Mouse (Mus musculus): Measurements from ENCODE around the gene Gm28051. TPM values are rescaled to one million over a fixed set of nuclear protein-coding genes. Genes with fewer than 3 reads are reported as not detected.
A peak's percentile ranks its signal among the peaks of the same experiment; 100 is the strongest.

The Gm28051 gene
- polyA plus RNA-seq, 1 experiment from 2014 or later = not detected

- ATAC-seq (ENCODE audit: low FRiP score, low TSS enrichment) = no peak
- Histone ChIP-seq H3K9ac (replicated peaks; ENCODE audit: low read length) (no peak overlapping the region), H3K4me2 (replicated peaks; ENCODE audit: low read depth, low read length) (no peak overlapping the region), H3K9me3 (ENCODE audit: low read length) (no peaks in the 10 kb centered on the region), H3K27me3 (ENCODE audit: insufficient read depth, low read length) (no peaks in the 10 kb centered on the region), H3K27ac (ENCODE audit: low read length) (no peak overlapping the region), H3K36me3 (ENCODE audit: insufficient read depth, low read length) (peaks cover 62% of the 10 kb centered on the region), H3K4me3 (ENCODE audit: low read length) (no peak overlapping the region), H3K4me1 (ENCODE audit: insufficient read depth, low read length) (no peaks in the 10 kb centered on the region)
- WGBS = 98% methylated on average over 8 of the region's 8 CpGs
Observed at GRCm38 (mm10) chr12:102771601-102772000, 14.0 kb upstream of the Gm28051 start.

- no peak overlapping the region for H3K9ac ChIP-seq (replicated peaks; ENCODE audit: low read length)
- 93% methylated on average over 4 of the region's 4 CpGs for WGBS
- no peaks in the 10 kb centered on the region for H3K9me3 ChIP-seq (ENCODE audit: low read length)
- H3K27me3 ChIP-seq (ENCODE audit: insufficient read depth, low read length) = no peaks in the 10 kb centered on the region
- no peak overlapping the region for H3K4me2 ChIP-seq (replicated peaks; ENCODE audit: low read depth, low read length)
- no peak overlapping the region for H3K4me3 ChIP-seq (ENCODE audit: low read length)
- H3K4me1 ChIP-seq (ENCODE audit: insufficient read depth, low read length) = no peaks in the 10 kb centered on the region
- no peak overlapping the region for H3K27ac ChIP-seq (ENCODE audit: low read length)
- ATAC-seq (ENCODE audit: low FRiP score, low TSS enrichment) = no peak
- H3K36me3 ChIP-seq (ENCODE audit: insufficient read depth, low read length) = peaks cover 66% of the 10 kb centered on the region
Observed at GRCm38 (mm10) chr12:102769000-102769399, 11.4 kb upstream of the Gm28051 start.

GRCm38 (mm10) chr12:102763696-102764095, 6.1 kb upstream of the Gm28051 start:
- Histone ChIP-seq H3K9me3 (ENCODE audit: low read length) (no peaks in the 10 kb centered on the region), H3K9ac (replicated peaks; ENCODE audit: low read length) (no peak overlapping the region), H3K4me1 (ENCODE audit: insufficient read depth, low read length) (peaks cover 6% of the 10 kb centered on the region), H3K36me3 (ENCODE audit: insufficient read depth, low read length) (peaks cover 31% of the 10 kb centered on the region), H3K27ac (ENCODE audit: low read length) (no peak overlapping the region), H3K4me2 (replicated peaks; ENCODE audit: low read depth, low read length) (no peak overlapping the region), H3K4me3 (ENCODE audit: low read length) (no peak overlapping the region), H3K27me3 (ENCODE audit: insufficient read depth, low read length) (no peaks in the 10 kb centered on the region)
- ATAC-seq (ENCODE audit: low FRiP score, low TSS enrichment) = no peak

- Histone ChIP-seq H3K4me2 (replicated peaks; ENCODE audit: low read depth, low read length) (no peak overlapping the region), H3K4me1 (ENCODE audit: insufficient read depth, low read length) (peaks cover 10% of the 10 kb centered on the region), H3K9me3 (ENCODE audit: low read length) (no peaks in the 10 kb centered on the region), H3K4me3 (ENCODE audit: low read length) (no peak overlapping the region), H3K9ac (replicated peaks; ENCODE audit: low read length) (no peak overlapping the region), H3K27me3 (ENCODE audit: insufficient read depth, low read length) (no peaks in the 10 kb centered on the region), H3K36me3 (ENCODE audit: insufficient read depth, low read length) (peaks cover 18% of the 10 kb centered on the region), H3K27ac (ENCODE audit: low read length) (no peak overlapping the region)
- ATAC-seq (ENCODE audit: low FRiP score, low TSS enrichment) = no peak
- WGBS = 88% methylated on average over 3 of the region's 3 CpGs
Observed at GRCm38 (mm10) chr12:102761668-102762067, 4.1 kb upstream of the Gm28051 start.

DNA sequence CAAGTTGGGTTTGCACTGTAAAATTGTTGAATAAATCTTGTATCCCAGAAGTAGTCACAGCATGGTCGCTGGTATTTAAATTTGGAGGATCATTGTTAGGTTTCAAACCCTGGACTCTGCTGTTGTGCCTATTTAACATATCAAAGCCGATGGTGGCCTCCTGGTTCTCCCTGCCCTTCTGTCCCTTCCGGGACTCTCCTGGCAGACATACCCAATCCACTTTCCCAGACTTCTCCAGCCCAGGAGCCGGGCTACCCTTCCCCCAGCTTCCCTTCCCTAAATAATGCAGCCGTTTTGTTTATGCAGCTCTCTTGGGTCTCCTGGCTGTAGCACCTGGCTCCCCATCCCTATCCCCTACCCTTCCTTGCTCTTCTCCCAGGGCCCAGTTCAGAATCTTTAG, 1.4 kb upstream of the Gm28051 start:
- 0% methylated on average over 5 of the region's 5 CpGs for WGBS
- Histone ChIP-seq H3K36me3 (ENCODE audit: insufficient read depth, low read length) (peaks cover 3% of the 10 kb centered on the region; the same call in 1 of the 2 replicates), H3K9ac (replicated peaks; ENCODE audit: low read length) (peak overlapping the region; percentile 79), H3K4me3 (ENCODE audit: low read length) (peak overlapping the region; percentile 79), H3K27me3 (ENCODE audit: insufficient read depth, low read length) (no peaks in the 10 kb centered on the region), H3K9me3 (ENCODE audit: low read length) (no peaks in the 10 kb centered on the region), H3K4me2 (replicated peaks; ENCODE audit: low read depth, low read length) (peak overlapping the region; percentile 79), H3K27ac (ENCODE audit: low read length) (no peak overlapping the region; the same call in 1 of the 2 replicates), H3K4me1 (ENCODE audit: insufficient read depth, low read length) (peaks cover 15% of the 10 kb centered on the region)
- no peak for ATAC-seq (ENCODE audit: low FRiP score, low TSS enrichment)

DNA sequence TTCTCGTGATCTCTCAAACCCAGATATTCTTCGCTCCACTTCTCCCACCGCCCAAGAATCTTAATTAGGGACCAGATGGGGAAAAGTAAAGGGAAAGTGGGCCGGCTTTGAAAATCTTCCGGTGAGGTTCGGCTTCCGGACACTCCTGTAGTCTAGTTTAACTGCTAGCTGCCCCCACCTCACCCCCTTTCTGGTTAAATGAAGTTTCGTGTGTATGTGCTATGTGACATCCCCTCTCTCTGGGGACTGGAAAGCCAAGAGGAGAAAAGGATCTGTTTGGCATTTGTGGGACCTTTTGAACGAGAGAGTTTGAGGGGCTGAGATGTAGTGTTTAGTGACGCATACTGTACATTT, 815 bp upstream of the Gm28051 start, which contains the start of gene Gm20604:
Gene Gm20604, minus strand, starts transcription at position 270 of the 354 bp plus-strand sequence.
- WGBS = 1% methylated on average over 10 of the region's 10 CpGs
- H3K9ac ChIP-seq (replicated peaks; ENCODE audit: low read length) = peak within 1 kb of the TSS; percentile 79
- H3K4me1 ChIP-seq (ENCODE audit: insufficient read depth, low read length) = peaks cover 15% of the 10 kb centered on the region
- H3K4me2 ChIP-seq (replicated peaks; ENCODE audit: low read depth, low read length) = peak within 1 kb of the TSS; percentile 79
- no peaks in the 10 kb centered on the region for H3K27me3 ChIP-seq (ENCODE audit: insufficient read depth, low read length)
- H3K27ac ChIP-seq (ENCODE audit: low read length) = peak within 1 kb of the TSS; percentile 82
- no peak for ATAC-seq (ENCODE audit: low FRiP score, low TSS enrichment)
- H3K4me3 ChIP-seq (ENCODE audit: low read length) = peak within 1 kb of the TSS; percentile 79
- H3K36me3 ChIP-seq (ENCODE audit: insufficient read depth, low read length) = peaks cover 4% of the 10 kb centered on the region; the same call in 1 of the 2 replicates
- no peaks in the 10 kb centered on the region for H3K9me3 ChIP-seq (ENCODE audit: low read length)

- under 1% methylated on average over 46 of the region's 46 CpGs for WGBS
- peaks cover 15% of the 10 kb centered on the region for H3K4me1 ChIP-seq (ENCODE audit: insufficient read depth, low read length)
- H3K4me3 ChIP-seq (ENCODE audit: low read length) = peak overlapping the region; percentile 79
- H3K27me3 ChIP-seq (ENCODE audit: insufficient read depth, low read length) = no peaks in the 10 kb centered on the region
- peak overlapping the region; percentile 74 for H3K9ac ChIP-seq (replicated peaks; ENCODE audit: low read length)
- peaks cover 4% of the 10 kb centered on the region; the same call in 1 of the 2 replicates for H3K36me3 ChIP-seq (ENCODE audit: insufficient read depth, low read length)
- no peaks in the 10 kb centered on the region for H3K9me3 ChIP-seq (ENCODE audit: low read length)
- H3K27ac ChIP-seq (ENCODE audit: low read length) = peak overlapping the region; percentile 82
- H3K4me2 ChIP-seq (replicated peaks; ENCODE audit: low read depth, low read length) = peak overlapping the region; percentile 71
- ATAC-seq (ENCODE audit: low FRiP score, low TSS enrichment) = no peak; the same call in 1 of the 2 replicates
Observed at GRCm38 (mm10) chr12:102757055-102757688, 393 bp downstream of the Gm28051 start.

- Histone ChIP-seq H3K4me2 (replicated peaks; ENCODE audit: low read depth, low read length) (peak overlapping the region; percentile 71), H3K4me1 (ENCODE audit: insufficient read depth, low read length) (peaks cover 15% of the 10 kb centered on the region), H3K27ac (ENCODE audit: low read length) (no peak overlapping the region), H3K36me3 (ENCODE audit: insufficient read depth, low read length) (peaks cover 4% of the 10 kb centered on the region; the same call in 1 of the 2 replicates), H3K4me3 (ENCODE audit: low read length) (peak overlapping the region; percentile 79), H3K9me3 (ENCODE audit: low read length) (no peaks in the 10 kb centered on the region), H3K27me3 (ENCODE audit: insufficient read depth, low read length) (no peaks in the 10 kb centered on the region), H3K9ac (replicated peaks; ENCODE audit: low read length) (peak overlapping the region; percentile 74)
- 81% methylated on average over 7 of the region's 7 CpGs for WGBS
- no peak for ATAC-seq (ENCODE audit: low FRiP score, low TSS enrichment)
Observed at GRCm38 (mm10) chr12:102756304-102756703, 1.3 kb downstream of the Gm28051 start.

DNA sequence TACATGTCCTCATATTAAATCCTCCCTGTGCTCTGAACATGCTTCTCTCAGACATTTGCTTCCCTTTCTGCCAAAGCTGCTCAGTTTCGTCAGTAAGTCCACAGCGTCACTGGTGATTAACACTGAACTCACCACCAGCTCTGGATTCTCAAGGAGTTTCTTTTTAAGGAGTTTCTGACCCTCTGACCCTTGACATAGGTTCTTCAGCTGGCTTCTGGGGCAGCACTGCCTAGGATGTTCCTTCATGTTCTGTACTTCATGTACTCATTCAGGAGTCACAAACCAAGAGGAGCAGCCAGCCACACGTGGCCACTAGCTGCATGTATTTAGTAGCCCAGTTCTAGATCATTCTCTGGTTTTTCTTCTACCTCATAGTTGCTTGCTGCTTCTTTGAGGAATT, 9.3 kb downstream of the Gm28051 start:
- Histone ChIP-seq H3K4me3 (ENCODE audit: low read length) (no peak overlapping the region), H3K27me3 (ENCODE audit: insufficient read depth, low read length) (no peaks in the 10 kb centered on the region), H3K4me1 (ENCODE audit: insufficient read depth, low read length) (peaks cover 9% of the 10 kb centered on the region), H3K9me3 (ENCODE audit: low read length) (no peaks in the 10 kb centered on the region), H3K9ac (replicated peaks; ENCODE audit: low read length) (no peak overlapping the region), H3K4me2 (replicated peaks; ENCODE audit: low read depth, low read length) (no peak overlapping the region), H3K27ac (ENCODE audit: low read length) (no peak overlapping the region), H3K36me3 (ENCODE audit: insufficient read depth, low read length) (peaks cover 6% of the 10 kb centered on the region; the same call in 1 of the 2 replicates)
- 92% methylated on average over 3 of the region's 3 CpGs for WGBS
- ATAC-seq (ENCODE audit: low FRiP score, low TSS enrichment) = no peak

GRCm38 (mm10) chr12:102744839-102745238, 12.7 kb downstream of the Gm28051 start:
- Histone ChIP-seq H3K4me1 (ENCODE audit: insufficient read depth, low read length) (peaks cover 17% of the 10 kb centered on the region), H3K4me3 (ENCODE audit: low read length) (peak overlapping the region; percentile 86), H3K9me3 (ENCODE audit: low read length) (no peaks in the 10 kb centered on the region), H3K9ac (replicated peaks; ENCODE audit: low read length) (peak overlapping the region; percentile 80; the same call in 1 of the 2 replicates), H3K36me3 (ENCODE audit: insufficient read depth, low read length) (peaks cover 11% of the 10 kb centered on the region; the same call in 1 of the 2 replicates), H3K27ac (ENCODE audit: low read length) (peak overlapping the region; percentile 38; the same call in 1 of the 2 replicates), H3K4me2 (replicated peaks; ENCODE audit: low read depth, low read length) (peak overlapping the region; percentile 67; the same call in 1 of the 2 replicates), H3K27me3 (ENCODE audit: insufficient read depth, low read length) (no peaks in the 10 kb centered on the region)
- no peak for ATAC-seq (ENCODE audit: low FRiP score, low TSS enrichment)
- 58% methylated on average over 6 of the region's 6 CpGs for WGBS
